Mouse (Mus musculus): ENCODE results near the gene Atpif1. TPM values are rescaled to one million over a fixed set of nuclear protein-coding genes. Genes with fewer than 3 reads are reported as not detected.

The Atpif1 gene
- polyA plus RNA-seq, 1 experiment = 596 TPM

DNA sequence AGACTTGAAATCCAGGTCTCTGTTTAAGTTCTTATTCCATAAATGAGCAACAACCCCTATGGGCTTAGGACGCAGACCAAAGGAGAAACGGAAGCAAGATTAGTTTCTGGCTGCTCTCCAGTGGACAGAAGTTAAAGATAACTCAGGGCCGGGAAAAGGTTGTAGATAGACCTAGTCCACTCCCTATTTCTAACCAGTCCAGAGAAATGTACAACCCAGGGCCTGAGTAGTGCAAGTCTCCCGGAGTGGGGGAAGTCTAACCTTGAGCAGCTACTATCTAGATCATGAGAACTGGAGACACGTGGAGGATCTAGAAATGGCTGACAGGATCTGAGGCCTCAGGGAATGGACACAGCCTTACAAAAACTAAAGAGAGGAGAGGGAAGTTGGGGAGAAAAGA is 963 bp downstream of the Atpif1 start:
- Histone ChIP-seq H3K79me3 (ENCODE audit: low read depth) (peaks cover 34% of the 10 kb centered on the region), H3K36me3 (ENCODE audit: control insufficient read depth, insufficient read depth) (peaks cover 11% of the 10 kb centered on the region), H3ac (ENCODE audit: control insufficient read depth, insufficient read length, low read depth) (peak overlapping the region; percentile 83), H3K4me3 (ENCODE audit: insufficient read depth, poor library complexity, severe bottlenecking) (peak overlapping the region; percentile 61), H3K79me2 (ENCODE audit: control insufficient read depth, insufficient read depth) (peaks cover 49% of the 10 kb centered on the region), H3K27me3 (ENCODE audit: control insufficient read depth, insufficient read depth, insufficient read length) (no peaks in the 10 kb centered on the region)
- no peak for TF ChIP-seq MYOG (IDR thresholded peaks at IDR 0.05; ENCODE audit: control insufficient read depth, extremely low read depth, insufficient read length)
- TF ChIP-seq MAX (IDR thresholded peaks at IDR 0.05) = peak; percentile 36

DNA sequence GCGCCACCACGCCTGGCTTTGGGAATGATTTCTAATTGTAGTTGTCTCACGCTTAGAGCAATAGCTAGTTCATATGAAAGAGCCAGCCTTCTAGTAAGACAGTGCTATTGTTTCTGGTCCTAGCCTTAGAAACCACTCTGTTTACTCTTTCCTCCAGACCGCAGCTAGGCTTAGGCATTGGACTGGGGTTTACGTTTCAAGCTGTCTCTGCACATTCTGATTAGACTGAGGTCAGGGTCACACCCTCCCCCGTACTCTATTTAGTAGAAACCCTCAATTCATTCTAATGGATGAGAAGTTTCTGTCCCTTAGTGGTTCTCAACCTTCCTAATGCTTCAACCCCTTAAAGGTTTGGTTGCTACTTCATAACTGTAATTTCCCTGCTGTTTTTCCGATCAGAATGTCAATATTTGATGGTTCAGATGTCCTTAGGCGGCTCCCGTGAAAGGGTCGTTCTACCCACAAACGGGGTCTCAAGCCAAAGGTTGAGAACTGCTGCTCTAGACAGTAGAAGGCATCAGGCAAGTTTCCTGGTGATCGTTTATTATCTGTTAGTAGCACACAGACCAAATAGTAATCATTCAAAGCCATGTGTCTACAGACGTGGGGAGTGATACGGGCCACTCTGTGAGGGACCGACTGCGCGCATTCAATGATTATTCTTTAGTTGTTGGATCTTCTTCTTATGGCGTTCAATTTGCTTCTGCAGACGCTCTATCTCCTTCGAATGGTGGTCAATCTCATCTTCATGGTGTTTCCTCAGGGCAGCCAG is 3.2 kb downstream of the Atpif1 start:
- peaks cover 16% of the 10 kb centered on the region for H3K79me3 ChIP-seq (ENCODE audit: low read depth)
- H3K79me2 ChIP-seq (ENCODE audit: control insufficient read depth, insufficient read depth) = peaks cover 27% of the 10 kb centered on the region
- peaks cover 6% of the 10 kb centered on the region for H3K36me3 ChIP-seq (ENCODE audit: control insufficient read depth, insufficient read depth)
- no peak overlapping the region for H3K4me3 ChIP-seq (ENCODE audit: insufficient read depth, poor library complexity, severe bottlenecking)
- no peaks in the 10 kb centered on the region for H3K27me3 ChIP-seq (ENCODE audit: control insufficient read depth, insufficient read depth, insufficient read length)
- no peak for TF ChIP-seq CTCF (IDR thresholded peaks at IDR 0.05; ENCODE audit: control insufficient read depth, insufficient read depth, insufficient read length)
- no peak for TF ChIP-seq MYOD1 (IDR thresholded peaks at IDR 0.05; ENCODE audit: control insufficient read depth, insufficient read length, low read depth)
- TF ChIP-seq CEBPB (IDR thresholded peaks at IDR 0.05; ENCODE audit: low read depth) = no peak
- TF ChIP-seq USF1 (IDR thresholded peaks at IDR 0.05; ENCODE audit: low read depth) = no peak
- no peak for TF ChIP-seq FOSL1 (IDR thresholded peaks at IDR 0.05; ENCODE audit: insufficient read depth, low read length, poor library complexity, severe bottlenecking)
- no peak for TF ChIP-seq MAX (IDR thresholded peaks at IDR 0.05)
- TF ChIP-seq MYOG (IDR thresholded peaks at IDR 0.05; ENCODE audit: control insufficient read depth, extremely low read depth, insufficient read length) = no peak
- H3ac ChIP-seq (ENCODE audit: control insufficient read depth, insufficient read length, low read depth) = no peak overlapping the region

DNA sequence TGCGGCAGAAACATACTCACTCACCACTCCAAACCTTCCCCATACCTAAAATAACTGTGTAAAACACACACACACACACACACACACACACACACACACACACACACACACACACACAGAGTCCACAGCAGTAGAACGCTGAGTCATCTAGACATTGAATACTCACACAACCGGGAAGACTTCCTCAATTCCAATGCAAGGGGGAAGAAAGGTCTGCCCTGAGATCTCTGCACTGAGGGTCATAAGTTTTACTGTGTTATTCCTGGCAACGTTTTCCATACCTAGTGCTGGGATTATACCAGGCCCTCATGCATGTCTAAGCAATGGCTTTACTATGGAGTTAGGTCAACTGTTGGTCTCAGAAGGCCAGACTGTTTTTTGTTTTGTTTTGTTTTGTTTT is 4.1 kb downstream of the Atpif1 start:
- Histone ChIP-seq H3K36me3 (ENCODE audit: control insufficient read depth, insufficient read depth) (peaks cover 6% of the 10 kb centered on the region), H3K79me2 (ENCODE audit: control insufficient read depth, insufficient read depth) (peaks cover 27% of the 10 kb centered on the region), H3ac (ENCODE audit: control insufficient read depth, insufficient read length, low read depth) (no peak overlapping the region), H3K27me3 (ENCODE audit: control insufficient read depth, insufficient read depth, insufficient read length) (no peaks in the 10 kb centered on the region), H3K79me3 (ENCODE audit: low read depth) (peaks cover 16% of the 10 kb centered on the region), H3K4me3 (ENCODE audit: insufficient read depth, poor library complexity, severe bottlenecking) (no peak overlapping the region)
- no peak for TF ChIP-seq CTCF (IDR thresholded peaks at IDR 0.05; ENCODE audit: control insufficient read depth, insufficient read depth, insufficient read length)
- no peak for TF ChIP-seq USF1 (IDR thresholded peaks at IDR 0.05; ENCODE audit: low read depth)
- no peak for TF ChIP-seq CEBPB (IDR thresholded peaks at IDR 0.05; ENCODE audit: low read depth)
- TF ChIP-seq MYOG (IDR thresholded peaks at IDR 0.05; ENCODE audit: control insufficient read depth, extremely low read depth, insufficient read length) = no peak
- no peak for TF ChIP-seq FOSL1 (IDR thresholded peaks at IDR 0.05; ENCODE audit: insufficient read depth, low read length, poor library complexity, severe bottlenecking)
- TF ChIP-seq MYOD1 (IDR thresholded peaks at IDR 0.05; ENCODE audit: control insufficient read depth, insufficient read length, low read depth) = no peak
- no peak for TF ChIP-seq MAX (IDR thresholded peaks at IDR 0.05)

DNA sequence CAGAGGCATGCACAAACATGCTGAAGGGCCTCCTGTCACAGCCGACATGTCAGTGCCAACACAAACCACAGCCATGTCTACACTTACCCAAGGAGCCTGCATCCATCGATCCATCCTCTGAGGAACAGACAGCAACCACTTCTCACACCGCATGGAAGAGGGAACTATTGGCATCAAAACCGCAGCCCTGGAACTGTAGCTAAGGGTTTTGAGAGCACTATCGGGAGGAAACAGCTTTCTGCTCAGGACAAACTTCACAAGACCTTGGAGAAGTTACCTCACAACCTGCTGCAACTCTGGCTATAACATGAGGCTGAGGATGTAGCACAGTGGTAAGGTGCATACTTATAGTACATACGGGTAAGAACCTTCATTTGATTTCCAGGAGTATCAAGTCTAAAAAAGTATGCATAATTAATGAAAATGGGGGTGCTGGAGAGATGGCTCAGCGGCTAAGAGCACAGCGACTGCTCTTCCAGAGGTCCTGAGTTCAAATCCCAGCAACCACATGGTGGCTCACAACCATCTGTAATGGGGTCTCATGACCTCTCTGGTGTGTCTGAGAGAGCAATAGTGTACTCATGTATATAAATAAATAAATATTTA is 5.4 kb downstream of the Atpif1 start:
- Histone ChIP-seq H3K79me2 (ENCODE audit: control insufficient read depth, insufficient read depth) (peaks cover 23% of the 10 kb centered on the region), H3K4me3 (ENCODE audit: insufficient read depth, poor library complexity, severe bottlenecking) (no peak overlapping the region), H3K36me3 (ENCODE audit: control insufficient read depth, insufficient read depth) (peaks cover 6% of the 10 kb centered on the region), H3K27me3 (ENCODE audit: control insufficient read depth, insufficient read depth, insufficient read length) (no peaks in the 10 kb centered on the region), H3K79me3 (ENCODE audit: low read depth) (peaks cover 14% of the 10 kb centered on the region), H3ac (ENCODE audit: control insufficient read depth, insufficient read length, low read depth) (no peak overlapping the region)
- TF ChIP-seq MYOG (IDR thresholded peaks at IDR 0.05; ENCODE audit: control insufficient read depth, extremely low read depth, insufficient read length) = no peak
- no peak for TF ChIP-seq MYOD1 (IDR thresholded peaks at IDR 0.05; ENCODE audit: control insufficient read depth, insufficient read length, low read depth)
- no peak for TF ChIP-seq MAX (IDR thresholded peaks at IDR 0.05)
- no peak for TF ChIP-seq CTCF (IDR thresholded peaks at IDR 0.05; ENCODE audit: control insufficient read depth, insufficient read depth, insufficient read length)
- TF ChIP-seq CEBPB (IDR thresholded peaks at IDR 0.05; ENCODE audit: low read depth) = no peak
- no peak for TF ChIP-seq USF1 (IDR thresholded peaks at IDR 0.05; ENCODE audit: low read depth)
- no peak for TF ChIP-seq FOSL1 (IDR thresholded peaks at IDR 0.05; ENCODE audit: insufficient read depth, low read length, poor library complexity, severe bottlenecking)

DNA sequence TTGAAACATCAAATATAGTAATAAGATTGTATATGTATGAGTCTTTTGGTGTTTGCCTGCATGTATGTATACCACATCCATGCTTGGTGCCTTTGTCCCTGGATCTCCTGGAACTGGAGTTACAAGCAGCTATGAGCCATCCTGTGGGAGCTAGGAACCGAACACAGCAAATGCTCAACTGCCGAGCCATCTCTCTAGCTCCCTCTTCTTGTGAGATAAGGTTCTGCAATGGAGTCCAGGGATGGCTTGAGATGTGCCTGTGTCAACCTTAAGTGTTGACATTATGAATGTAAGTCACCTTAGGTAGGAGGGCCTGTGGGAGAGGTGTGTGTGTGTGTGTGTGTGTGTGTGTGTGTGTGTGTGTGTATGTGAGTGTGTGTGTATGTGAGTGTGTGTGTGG is 6.8 kb downstream of the Atpif1 start:
- Histone ChIP-seq H3K27me3 (ENCODE audit: control insufficient read depth, insufficient read depth, insufficient read length) (no peaks in the 10 kb centered on the region), H3K79me3 (ENCODE audit: low read depth) (peaks cover 3% of the 10 kb centered on the region), H3K36me3 (ENCODE audit: control insufficient read depth, insufficient read depth) (peaks cover 6% of the 10 kb centered on the region), H3ac (ENCODE audit: control insufficient read depth, insufficient read length, low read depth) (no peak overlapping the region), H3K4me3 (ENCODE audit: insufficient read depth, poor library complexity, severe bottlenecking) (no peak overlapping the region), H3K79me2 (ENCODE audit: control insufficient read depth, insufficient read depth) (peaks cover 10% of the 10 kb centered on the region)
- no peak for TF ChIP-seq CEBPB (IDR thresholded peaks at IDR 0.05; ENCODE audit: low read depth)
- TF ChIP-seq CTCF (IDR thresholded peaks at IDR 0.05; ENCODE audit: control insufficient read depth, insufficient read depth, insufficient read length) = no peak
- no peak for TF ChIP-seq USF1 (IDR thresholded peaks at IDR 0.05; ENCODE audit: low read depth)
- TF ChIP-seq FOSL1 (IDR thresholded peaks at IDR 0.05; ENCODE audit: insufficient read depth, low read length, poor library complexity, severe bottlenecking) = no peak
- no peak for TF ChIP-seq MYOG (IDR thresholded peaks at IDR 0.05; ENCODE audit: control insufficient read depth, extremely low read depth, insufficient read length)
- TF ChIP-seq MAX (IDR thresholded peaks at IDR 0.05) = no peak
- TF ChIP-seq MYOD1 (IDR thresholded peaks at IDR 0.05; ENCODE audit: control insufficient read depth, insufficient read length, low read depth) = no peak

Measured in C2C12 (cell line).